Mouse (Mus musculus): ENCODE data around the gene Fgf23.

- no peak for TF ChIP-seq CTCF (IDR thresholded peaks at IDR 0.05; ENCODE audit: low read depth)
- no peak for TF ChIP-seq EP300 (optimal IDR thresholded peaks at IDR 0.05)
These were observed 33.5 kb downstream of the Fgf23 start for GRCm38 (mm10) chr6:127106189-127106588.

All from stomach, postnatal 0 days (tissue).